Mouse (Mus musculus): ENCODE data around the gene Slc35c1. TPM values are rescaled to one million over a fixed set of nuclear protein-coding genes. Genes with fewer than 3 reads are reported as not detected.

The Slc35c1 gene
- polyA plus RNA-seq, 3 experiments from 2014 or later = 35.1 to 53.1 (median 38.8) TPM

DNA sequence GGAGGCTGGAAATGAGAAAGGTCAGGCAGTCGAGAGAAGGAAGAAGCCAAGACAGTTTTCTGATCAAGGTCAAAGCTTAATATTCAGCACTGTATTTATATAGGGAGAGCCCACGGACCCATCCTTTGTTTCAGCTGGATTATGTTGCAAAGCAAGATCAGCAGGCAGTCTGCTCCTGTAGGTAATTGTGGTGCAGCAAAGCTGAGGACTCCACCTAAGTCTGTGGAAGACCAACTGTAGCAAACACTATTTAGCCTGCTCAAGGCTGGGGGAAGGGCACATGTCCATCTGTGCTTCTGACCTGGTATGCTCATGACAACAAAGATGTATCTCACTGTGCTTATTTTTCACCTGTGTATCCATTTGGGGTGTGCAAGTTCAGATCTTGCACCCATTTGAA is 15.4 kb upstream of the Slc35c1 start:
- no peak for ATAC-seq

DNA sequence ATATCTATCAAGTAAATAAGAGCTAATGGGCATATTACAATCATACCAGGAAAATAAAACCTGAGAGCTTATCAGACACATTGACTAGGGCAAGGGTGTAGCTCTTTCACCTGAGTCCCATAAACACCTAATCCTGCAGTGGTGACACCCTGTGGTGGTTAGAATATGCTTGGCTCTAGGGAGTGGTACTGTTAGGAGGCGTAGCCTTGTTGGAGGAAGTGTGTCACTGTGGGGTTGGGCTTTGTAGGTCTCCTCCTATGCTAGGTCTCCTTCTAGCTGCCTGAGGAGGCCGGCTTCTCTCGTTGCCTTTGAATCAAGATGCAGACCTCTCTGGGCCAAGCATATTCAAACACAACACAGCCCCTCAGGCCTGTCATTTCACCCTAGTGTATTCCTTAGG is 14.6 kb upstream of the Slc35c1 start:
- no peak for ATAC-seq

DNA sequence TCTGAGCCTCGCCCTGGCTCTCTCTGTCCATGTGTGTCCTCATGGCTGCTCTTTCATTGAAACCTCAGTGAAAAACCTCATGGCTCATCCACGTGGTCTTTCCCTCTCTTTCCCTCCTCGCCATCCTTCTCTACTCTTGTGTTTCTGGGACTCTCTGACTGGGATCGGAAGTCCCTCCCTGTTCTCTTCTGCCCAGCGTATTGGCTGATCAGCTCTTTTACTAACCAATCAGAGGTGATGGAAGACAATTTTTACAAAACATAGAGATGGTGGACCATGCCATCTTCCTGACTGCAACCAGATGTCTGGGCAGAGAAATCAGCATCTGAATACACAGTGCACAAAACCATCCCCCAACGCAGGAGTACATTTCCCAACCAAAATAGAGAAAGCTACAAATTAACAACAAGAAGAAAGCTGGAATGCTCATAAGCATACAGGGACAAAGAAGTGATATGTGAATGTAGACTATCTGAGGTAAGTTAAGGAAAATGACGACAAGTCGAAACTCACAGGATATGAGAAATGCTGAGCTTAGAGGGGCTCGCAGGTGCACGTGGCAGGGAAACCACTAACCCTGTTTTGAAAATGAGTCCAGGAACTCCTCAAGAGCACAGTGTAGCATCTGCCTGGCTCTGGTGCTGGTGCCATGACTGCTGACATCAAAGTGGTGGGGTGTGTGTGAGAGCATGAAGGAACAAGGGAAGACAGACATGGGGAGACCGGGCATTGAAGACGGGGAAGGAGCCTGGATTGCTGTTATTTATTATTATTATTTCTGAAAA is 11.7 kb upstream of the Slc35c1 start:
- no peak for ATAC-seq

GRCm38 (mm10) chr2:92464690-92465089 is 4.4 kb upstream of the Slc35c1 start:
- peak; percentile 68 for ATAC-seq

GRCm38 (mm10) chr2:92461215-92461614 is 877 bp upstream of the Slc35c1 start:
- no peak for ATAC-seq

GRCm38 (mm10) chr2:92459141-92459920 is 1.0 kb downstream of the Slc35c1 start:
- peak; percentile 79 for ATAC-seq

- peak; percentile 32 for ATAC-seq
Observed at GRCm38 (mm10) chr2:92458481-92458880, 1.9 kb downstream of the Slc35c1 start.

DNA sequence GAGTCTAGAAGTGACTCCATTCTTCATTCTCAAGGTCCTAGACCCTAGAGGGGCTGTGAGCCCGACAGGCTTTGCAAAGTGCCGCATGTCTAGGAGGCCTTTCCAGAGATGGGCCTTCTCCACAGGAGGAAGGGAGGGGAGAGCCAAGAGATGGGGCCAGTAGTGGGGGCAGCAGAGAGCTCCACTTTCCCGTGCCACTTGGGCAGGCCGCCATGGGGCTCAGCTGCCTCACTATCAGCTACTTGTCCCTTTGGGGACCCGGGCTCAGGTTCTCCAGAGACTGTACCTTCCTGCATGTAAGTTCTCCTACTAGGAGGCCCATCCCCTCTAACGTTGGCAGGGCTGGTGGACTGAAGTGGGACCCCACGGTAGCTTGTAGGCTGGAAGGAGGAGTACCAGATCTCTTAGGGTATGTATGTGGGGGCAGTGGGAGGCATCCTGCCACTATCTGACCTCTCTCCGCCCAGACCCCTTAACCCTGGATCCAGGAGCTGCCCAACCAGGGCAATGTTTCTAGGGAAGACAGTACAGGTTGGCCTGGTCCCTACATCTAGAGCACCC is 3.3 kb downstream of the Slc35c1 start:
- ATAC-seq = no peak

DNA sequence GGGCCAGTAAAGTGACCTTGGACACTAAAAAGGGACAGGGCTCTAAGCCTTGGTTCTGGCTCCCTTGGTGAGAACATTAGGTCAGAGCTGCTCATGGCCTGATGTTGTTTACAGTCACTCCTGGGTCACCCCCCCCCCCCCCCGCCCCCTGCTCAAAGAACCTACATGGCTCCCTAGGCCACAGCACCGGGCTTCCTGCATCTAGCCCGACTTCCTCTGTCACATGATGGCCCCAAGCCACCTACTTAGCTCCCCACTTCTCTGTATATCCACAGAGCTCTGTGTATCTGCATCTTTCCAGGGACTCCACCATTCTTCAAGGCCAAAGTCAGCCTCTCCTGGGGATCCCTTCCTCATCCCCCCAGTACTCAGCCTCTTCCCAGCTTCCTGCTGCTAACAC is 4.6 kb downstream of the Slc35c1 start:
- ATAC-seq = no peak

- no peak for ATAC-seq
Observed at GRCm38 (mm10) chr2:92454166-92454565, 6.2 kb downstream of the Slc35c1 start.

- ATAC-seq = no peak
Observed at GRCm38 (mm10) chr2:92451126-92451525, 9.2 kb downstream of the Slc35c1 start.

DNA sequence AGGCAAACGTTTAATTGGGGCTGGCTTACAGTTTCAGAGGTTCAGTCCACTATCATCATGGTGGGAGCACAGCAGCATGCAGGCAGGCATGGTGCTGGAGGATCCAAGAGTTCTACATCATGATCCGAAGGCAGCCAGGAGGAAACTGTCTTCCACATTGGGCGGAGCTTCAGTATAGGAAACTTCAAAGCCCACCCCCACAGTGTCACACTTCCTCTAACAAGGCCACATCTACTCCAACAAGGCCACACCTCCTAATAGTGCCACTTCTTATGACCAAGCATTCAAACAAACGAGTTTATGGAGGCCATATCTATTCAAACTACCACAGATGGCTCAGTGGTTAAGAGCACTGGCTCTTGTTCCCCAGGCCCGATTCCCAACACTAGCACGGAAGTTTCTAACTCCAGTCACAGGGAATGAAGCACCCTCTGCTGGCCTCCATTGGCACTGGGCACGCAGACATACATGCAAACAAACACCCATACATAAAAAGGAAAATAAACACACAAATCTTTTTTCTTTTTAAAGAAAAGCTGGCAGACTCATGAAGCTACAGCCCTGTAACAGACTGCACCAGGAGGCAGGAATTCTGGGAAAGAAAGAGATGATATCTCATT is 13.1 kb downstream of the Slc35c1 start:
- ATAC-seq = no peak

DNA sequence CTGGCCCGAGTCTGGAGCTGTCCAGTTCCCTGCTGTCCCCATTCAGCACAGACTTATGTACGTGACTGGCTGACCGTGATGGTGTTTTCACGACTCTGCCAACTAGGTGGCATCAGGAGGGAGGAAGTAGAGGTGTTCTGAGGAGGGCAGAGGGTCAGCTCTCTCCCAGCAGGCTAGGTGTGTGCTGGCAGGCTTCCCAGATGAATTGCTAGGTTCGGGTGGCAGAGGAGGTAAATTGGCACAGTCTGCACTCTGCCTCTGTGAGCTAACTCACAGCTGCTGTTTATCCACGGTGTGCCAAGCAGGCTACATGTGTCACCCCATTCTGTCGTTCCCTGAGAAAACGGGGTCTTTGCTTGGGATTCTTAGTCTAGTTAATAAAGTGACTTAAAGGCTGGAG is 13.7 kb downstream of the Slc35c1 start:
- ATAC-seq = no peak

- peak; percentile 26 for ATAC-seq
Observed at GRCm38 (mm10) chr2:92445890-92446289, 14.4 kb downstream of the Slc35c1 start.

GRCm38 (mm10) chr2:92444376-92444775 is 16.0 kb downstream of the Slc35c1 start:
- no peak for ATAC-seq

DNA sequence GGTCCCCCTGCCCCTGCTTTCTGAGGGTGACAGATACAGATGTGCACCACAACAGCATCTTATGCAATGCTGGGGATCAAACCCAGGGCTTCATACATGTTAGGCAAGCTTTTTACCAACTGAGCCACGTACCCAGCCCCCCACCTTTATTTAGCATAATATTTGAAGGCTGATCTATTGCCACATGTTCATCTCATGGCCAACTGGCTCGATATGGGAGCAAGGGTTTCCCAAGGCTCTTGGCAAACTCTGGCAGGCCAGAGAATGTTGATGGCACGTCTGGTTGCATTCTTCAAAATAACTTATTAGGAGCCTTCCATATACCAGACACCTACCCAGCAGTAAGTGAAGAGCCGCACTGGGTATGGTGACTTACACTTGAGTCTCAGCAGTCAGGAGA is 17.0 kb downstream of the Slc35c1 start:
- ATAC-seq = no peak

- peak; percentile 82 for ATAC-seq
Observed at GRCm38 (mm10) chr2:92442419-92443001, 17.8 kb downstream of the Slc35c1 start.

- ATAC-seq = no peak
Observed at GRCm38 (mm10) chr2:92440432-92440831, 19.9 kb downstream of the Slc35c1 start.

GRCm38 (mm10) chr2:92438567-92438966 is 21.8 kb downstream of the Slc35c1 start:
- ATAC-seq = no peak

GRCm38 (mm10) chr2:92437875-92438274 is 22.5 kb downstream of the Slc35c1 start:
- ATAC-seq = peak; percentile 14

DNA sequence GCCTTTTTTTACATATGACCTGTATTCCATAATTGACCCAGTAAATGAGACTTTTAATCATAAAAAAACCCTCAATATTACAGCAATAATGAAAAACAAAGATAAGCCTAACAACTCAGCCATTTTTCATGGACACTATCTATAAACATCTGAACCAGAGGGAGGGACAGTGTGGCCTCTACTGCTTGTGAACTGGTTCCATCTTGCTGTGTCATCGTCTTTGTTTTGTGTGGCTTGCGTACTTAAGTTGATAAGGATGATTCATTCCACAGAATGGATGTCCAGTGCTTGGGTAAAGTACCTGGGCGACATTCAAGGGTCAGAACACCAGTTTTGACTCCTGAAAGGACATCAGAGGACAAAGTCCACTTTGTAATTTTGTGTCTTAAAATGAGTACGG is 23.0 kb downstream of the Slc35c1 start:
- no peak for ATAC-seq

DNA sequence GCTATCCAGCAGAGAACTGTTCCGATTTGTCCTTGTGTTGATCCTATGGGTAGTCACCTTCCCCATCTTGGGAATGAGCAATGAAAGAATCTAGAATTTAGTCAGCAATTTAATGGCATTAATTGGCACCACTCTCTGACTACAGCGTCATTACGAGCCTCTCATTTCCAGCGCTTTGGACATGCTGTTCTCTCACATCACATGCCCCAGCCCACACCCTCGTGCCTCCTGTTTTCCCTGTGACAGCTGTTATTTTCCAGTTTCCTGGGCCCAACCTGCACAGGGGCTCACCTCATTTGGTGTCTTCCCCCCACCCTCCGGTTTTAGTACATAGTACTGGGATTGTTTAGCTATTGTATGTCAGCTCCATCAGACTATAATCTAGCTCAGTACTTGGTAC is 25.3 kb downstream of the Slc35c1 start:
- no peak for ATAC-seq

DNA sequence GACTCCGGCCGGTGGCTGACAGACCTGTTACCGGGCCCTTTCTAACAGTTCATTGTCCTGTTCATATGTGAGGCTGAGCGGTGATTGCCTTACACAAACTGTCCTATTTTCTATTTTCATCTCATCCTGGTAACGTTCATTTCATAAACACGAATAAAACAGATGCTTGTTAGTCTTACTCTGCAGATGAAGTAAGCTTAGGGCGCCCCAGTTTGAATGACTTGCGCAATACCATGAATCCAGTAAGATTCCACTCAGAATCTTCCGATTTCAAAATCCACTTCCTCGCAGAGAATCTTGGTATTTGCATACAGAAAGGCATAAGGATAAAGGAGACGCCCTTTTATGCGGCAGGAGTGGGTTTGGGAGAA is 26.0 kb downstream of the Slc35c1 start:
- peak; percentile 2 for ATAC-seq

All from inflammation-experienced regulatory T-cells, adult 6 months (primary cell).